Mouse (Mus musculus) layer of hippocampus, adult 18-20 months (tissue): ENCODE results near the gene Slc6a20a. TPM values are rescaled to one million over a fixed set of nuclear protein-coding genes. Genes with fewer than 3 reads are reported as not detected.

Source experiments
- DNase-seq, 2 experiments: peaks; one replicate each; pipeline ENCODE4 v3.0.0; 2022; ENCODE audit warnings: low spot score in 2 of 2
- total RNA-seq, 2 experiments: library from RNA; stranded (reverse); gene quantifications; 2 replicates each; pipeline ENCODE4 v1.2.3; 2021

The Slc6a20a gene
- total RNA-seq, 2 experiments from 2014 or later, result 9.9 to 10.0 TPM

GRCm38 (mm10) chr9:123638668-123639089 is 40.0 kb downstream of the Slc6a20a start:
- peak in 1 of 2 experiments; percentile 49 for DNase-seq

- DNase-seq, result no peak
These were observed 40.5 kb downstream of the Slc6a20a start for GRCm38 (mm10) chr9:123638231-123638630.

- no peak for DNase-seq
These were observed 41.9 kb downstream of the Slc6a20a start for GRCm38 (mm10) chr9:123636771-123637170.

- DNase-seq, result no peak
These were observed 45.7 kb downstream of the Slc6a20a start for GRCm38 (mm10) chr9:123632993-123633392.

DNA sequence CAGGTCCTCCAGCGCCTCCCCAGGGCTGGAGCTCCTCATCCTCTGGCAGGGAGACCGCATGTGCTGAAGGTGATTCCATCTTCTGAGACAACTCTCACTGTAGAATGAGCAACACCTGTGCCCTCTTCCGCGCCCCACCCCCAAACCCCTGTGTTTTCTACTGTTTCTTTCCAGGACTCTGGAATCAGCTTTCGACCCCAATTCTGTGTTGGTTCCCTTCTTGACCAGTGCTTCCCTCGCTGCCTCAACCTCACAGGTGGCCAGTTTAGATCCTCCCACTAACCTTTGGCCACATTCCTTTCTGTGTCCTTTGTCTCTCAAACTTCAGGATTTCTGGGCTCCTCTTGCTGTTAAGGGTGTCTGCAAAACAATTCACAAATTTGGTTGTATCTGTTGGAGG is 46.4 kb downstream of the Slc6a20a start, which contains the start of gene Slc6a20b:
Gene Slc6a20b (minus strand): TSS at position 285 of the 400 bp plus-strand sequence.
- DNase-seq, result no peak

DNA sequence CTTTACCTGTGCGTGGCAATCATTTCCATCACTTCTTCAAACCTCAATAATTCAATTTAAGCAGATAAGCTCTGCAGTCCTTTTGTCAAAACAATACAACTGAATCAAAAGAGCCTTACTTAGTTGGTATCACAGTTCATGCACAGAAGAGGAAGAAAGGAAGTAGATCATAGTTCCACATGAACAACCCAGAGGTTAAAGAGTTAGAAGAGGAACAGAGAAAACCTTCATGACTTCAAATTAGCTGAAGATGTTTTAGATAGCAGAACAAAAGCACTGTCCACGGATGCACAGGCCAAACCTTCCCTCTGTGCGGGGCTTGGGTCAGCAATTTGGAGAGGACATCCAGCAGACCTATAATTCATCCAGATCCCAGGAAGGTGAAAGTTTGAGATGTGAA is 47.0 kb downstream of the Slc6a20a start:
- no peak for DNase-seq

DNA sequence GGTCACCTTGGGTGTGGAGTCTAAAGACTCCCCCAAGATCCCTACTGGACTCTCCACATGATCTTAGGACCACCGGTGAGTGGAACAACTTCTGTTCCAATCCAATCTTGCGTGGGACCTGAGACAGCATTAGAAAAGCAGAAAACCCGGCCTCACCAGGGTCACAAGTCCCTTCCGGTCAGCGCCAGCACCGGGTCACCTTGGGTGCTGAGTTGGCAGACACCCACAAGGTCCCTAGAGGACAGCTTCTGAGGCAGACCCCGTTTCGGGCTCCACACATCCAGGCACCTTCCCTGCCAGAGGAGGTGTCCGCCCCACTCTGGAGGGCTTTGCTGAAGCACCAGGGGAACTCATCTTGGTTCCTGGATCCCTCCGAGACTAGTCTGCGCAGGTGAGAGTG is 52.9 kb downstream of the Slc6a20a start:
- DNase-seq, result no peak

DNA sequence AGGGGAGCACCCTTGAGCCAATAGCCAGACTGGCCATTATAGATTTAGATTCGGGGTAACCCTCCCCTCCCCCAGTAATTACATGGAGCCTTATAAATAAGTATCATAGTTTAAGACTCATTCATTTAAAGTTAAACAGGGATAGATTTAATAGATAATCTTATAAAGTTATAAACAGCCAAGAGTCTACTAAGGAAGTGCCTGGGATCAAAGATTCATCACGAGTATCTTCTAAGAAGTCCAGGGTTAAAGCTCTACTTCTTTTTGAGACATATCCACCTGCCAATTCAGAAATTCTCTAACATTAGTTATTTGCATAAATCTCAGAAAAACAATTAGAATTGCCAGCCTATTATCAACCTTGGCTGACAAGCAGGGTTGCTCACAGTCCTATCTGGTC is 53.9 kb downstream of the Slc6a20a start:
- no peak for DNase-seq

DNA sequence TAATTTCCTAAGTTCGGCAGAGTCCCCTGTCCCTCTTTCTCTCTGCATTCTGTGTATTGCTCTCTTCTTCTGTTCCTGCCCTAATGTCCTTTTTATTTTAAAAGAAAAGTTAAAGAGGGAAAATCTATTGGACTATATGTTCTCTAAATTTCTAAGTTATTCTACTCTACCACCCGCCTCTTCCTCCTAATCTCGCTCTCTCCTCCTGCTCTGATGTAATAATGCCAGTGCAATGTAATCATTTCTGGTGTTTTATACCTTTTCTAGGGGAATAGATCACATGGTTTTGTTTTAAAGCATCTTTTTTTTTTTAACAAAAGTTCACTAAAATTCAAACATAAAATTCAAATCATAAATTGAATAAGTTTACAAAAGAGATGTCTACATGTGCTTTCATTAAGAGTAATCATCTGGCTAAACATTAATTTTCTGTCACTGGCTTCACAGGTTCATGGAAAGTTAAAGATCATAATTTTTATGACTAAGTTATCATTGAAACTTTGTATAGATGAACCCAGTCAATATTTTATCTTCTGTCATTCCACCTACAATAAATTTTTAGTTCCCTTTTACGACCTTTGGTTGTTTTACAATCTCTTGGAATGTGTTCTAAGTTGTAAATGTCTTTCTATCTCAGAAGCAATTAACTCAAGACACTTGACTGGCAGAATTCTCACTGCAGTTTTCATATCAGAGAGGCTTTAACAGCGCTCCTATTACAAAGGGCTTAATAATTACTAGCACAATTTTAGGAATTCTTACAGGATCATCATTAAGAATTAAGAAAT is 58.2 kb downstream of the Slc6a20a start:
- no peak for DNase-seq

- DNase-seq, result no peak
These were observed 77.2 kb downstream of the Slc6a20a start for GRCm38 (mm10) chr9:123601529-123601928.

- no peak for DNase-seq
These were observed 81.3 kb downstream of the Slc6a20a start for GRCm38 (mm10) chr9:123597376-123597775.

DNA sequence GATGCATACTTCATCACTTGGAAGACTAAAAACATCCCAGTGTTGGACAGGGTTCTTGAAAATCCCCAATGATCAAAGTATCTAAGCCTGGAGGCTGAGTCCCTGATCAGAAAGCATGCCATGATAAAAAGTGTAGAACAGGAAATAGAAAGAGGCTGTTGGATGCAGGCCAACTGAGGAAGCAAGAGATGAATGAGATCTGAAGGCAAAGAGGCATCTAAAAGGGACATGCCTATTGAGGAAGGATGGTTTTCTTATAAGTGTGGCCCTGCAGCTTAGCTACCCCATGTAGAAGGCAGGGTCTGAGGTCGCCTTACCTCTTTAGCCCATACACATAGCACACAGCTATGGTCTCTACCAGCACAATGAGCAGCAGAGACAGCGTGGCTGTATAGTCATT is 81.8 kb downstream of the Slc6a20a start:
- no peak for DNase-seq

DNA sequence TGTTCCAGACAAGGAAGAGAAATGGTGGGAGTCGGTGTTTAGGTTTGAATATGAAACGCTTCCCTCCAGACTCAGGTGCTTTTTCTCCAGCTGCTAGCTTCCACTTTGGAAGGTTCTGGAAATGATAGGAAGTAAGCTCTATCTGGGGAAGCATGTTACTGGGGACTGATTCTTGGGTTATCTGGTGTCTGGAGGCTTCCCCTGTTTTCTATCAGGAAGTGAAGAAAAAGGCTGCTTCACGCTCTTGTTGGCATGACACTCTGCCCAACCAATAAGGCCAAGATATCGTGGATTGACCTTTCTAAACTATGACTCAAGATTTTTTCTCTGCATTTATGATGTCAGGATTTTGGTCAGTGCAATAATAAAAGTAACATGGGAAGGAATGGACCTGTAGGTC is 83.5 kb downstream of the Slc6a20a start:
- DNase-seq, result no peak

DNA sequence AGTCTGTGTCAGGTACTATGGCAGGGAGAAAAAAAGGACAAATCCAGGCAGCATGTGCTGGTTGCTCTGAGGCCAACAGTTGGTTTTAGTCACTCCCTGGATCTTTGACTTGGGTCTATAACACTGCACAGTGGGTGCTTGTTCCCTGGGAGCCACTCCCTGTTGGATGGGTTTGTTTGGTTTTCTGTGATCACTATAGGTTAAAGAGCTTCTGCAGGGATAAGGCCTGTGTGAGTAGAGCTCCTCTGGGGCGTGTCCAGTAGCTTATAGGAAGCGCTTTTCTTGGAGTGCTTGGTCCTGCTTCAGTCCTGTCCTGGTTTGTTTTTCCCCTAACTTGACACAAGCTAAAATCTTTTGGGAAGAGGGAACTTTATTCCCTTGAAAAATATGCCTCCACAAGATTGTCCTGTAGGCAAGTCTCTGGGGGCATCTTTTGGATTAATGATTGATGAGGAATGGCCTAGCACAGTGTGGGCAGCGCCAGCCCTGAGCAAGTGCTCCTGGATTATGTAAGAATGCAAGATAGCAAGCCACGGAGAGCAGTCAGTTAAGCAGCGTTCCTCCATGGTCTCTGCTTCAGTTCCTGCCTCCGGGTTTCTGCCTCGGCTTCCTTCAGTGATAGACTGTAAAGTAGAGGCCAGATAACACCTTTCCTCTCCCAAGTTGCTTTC is 89.3 kb downstream of the Slc6a20a start:
- DNase-seq, result no peak

Other genes with a start within 250 kb of the Slc6a20a start
- gene Limd1, start 200.2 kb downstream of the Slc6a20a start, total RNA-seq, result 1 to 10 TPM; 6.9 to 7.8 TPM
- gene Sacm1l, start 149.1 kb downstream of the Slc6a20a start, total RNA-seq, result 10 to 100 TPM; 61.8 to 62.3 TPM
- under 1 TPM; 0.17 to 0.28 TPM for gene Slc6a20b, start 46.3 kb downstream of the Slc6a20a start, total RNA-seq
- gene Ccr9, start 446 bp downstream of the Slc6a20a start, total RNA-seq, result under 1 TPM in 1 of 2 experiments, not detected in 1; 0.15 TPM
- gene Lztfl1, start 38.8 kb upstream of the Slc6a20a start, total RNA-seq, result 10 to 100 TPM; 58.2 to 63.0 TPM
- gene Cxcr6, start 127.6 kb upstream of the Slc6a20a start, total RNA-seq, result not detected
- 10 to 100 TPM; 39.1 to 40.3 TPM for gene Fyco1, start 173.0 kb upstream of the Slc6a20a start, total RNA-seq
- gene Xcr1, start 183.1 kb upstream of the Slc6a20a start, total RNA-seq, result not detected